Comparison of ENCODE assay signal across 18 mouse cellular contexts in the genomic region with DNA sequence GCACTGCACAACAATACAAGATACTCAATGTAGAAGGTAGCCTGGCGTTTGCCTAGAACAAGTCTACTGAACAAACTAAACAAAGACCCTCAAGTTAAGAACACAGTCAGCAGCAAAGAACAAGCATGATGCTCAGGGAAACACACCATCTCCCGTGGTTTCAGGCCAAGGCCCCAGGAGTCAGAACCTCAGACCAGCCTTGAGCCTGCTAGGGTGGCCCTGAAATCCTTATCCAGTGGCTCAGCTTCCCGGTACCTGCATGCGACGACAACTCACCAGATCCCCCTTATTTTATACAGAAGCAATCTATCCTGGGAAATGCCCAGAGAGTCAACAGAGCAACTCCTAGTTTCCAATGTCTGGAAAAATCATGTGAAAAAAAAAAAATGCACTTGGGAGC. TPM values are rescaled to one million over a fixed set of nuclear protein-coding genes. Genes with fewer than 3 reads are reported as not detected.
DNase-seq lines count a peak whose midpoint lies in the region; TF ChIP-seq lines count a peak whose summit lies in the region.
"Had no signal": no experiment of that assay in that cellular context is flagged by ENCODE, and none has a peak within 500 bp of the region (broad histone marks: within the 10 kb centered on the region; RNA-seq: fewer than 3 reads in every experiment).

No protein-coding gene starts in this region.

- peaks cover 73% of the 10 kb centered on the region for H3K4me1 ChIP-seq in heart, embryonic 10.5 days

- no peak overlapping the region for H3K27ac ChIP-seq in heart, embryonic 10.5 days
- peak overlapping the region; percentile 28; the same call in 1 of the 2 replicates for H3K27ac ChIP-seq in layer of hippocampus, adult 2 months
- H3K27ac ChIP-seq: embryonic facial prominence, embryonic 12.5 days; forebrain, embryonic 12.5 days; hindbrain, embryonic 15.5 days had no signal

- no peak for TF ChIP-seq CTCF in layer of hippocampus, adult 2 months (conservative IDR thresholded peaks at IDR 0.05)

- peak; percentile 74 for DNase-seq in adrenal gland, adult 2 months
- no peak for DNase-seq in adrenal gland, postnatal 4 days (ENCODE audit: low spot score in 2 of 2)
- DNase-seq in heart, adult 11 months = peak; percentile 86
- DNase-seq in heart, embryonic 10.5 days (ENCODE audit: low spot score) = no peak
- DNase-seq in layer of hippocampus, adult 2 months (ENCODE audit: low spot score in 2 of 2) = no peak
- DNase-seq in layer of hippocampus, adult 8-10 months (ENCODE audit: low spot score in 2 of 2) = no peak
- DNase-seq in T-cell, adult 2 months (ENCODE audit: low spot score) = no peak
- DNase-seq: cerebellum, adult 2 months; cerebellum, postnatal 14 days; embryo, embryonic 11 days; forebrain, postnatal 0 days; gastrocnemius, postnatal 25 days; heart, adult 18-20 months had no signal

- H3K27me3 ChIP-seq in heart, embryonic 10.5 days (ENCODE audit: insufficient read depth, poor library complexity, severe bottlenecking) = no peaks in the 10 kb centered on the region
- H3K27me3 ChIP-seq: embryonic facial prominence, embryonic 12.5 days; forebrain, embryonic 12.5 days; heart, embryonic 12.5 days; hindbrain, embryonic 15.5 days had no signal

- H3K9me3 ChIP-seq in heart, embryonic 10.5 days = no peaks in the 10 kb centered on the region
- H3K9me3 ChIP-seq: embryonic facial prominence, embryonic 12.5 days; forebrain, embryonic 12.5 days; heart, embryonic 12.5 days; hindbrain, embryonic 15.5 days had no signal

- H3K36me3 ChIP-seq in heart, embryonic 10.5 days = no peaks in the 10 kb centered on the region
- H3K36me3 ChIP-seq: embryonic facial prominence, embryonic 12.5 days; forebrain, embryonic 12.5 days; heart, embryonic 12.5 days; hindbrain, embryonic 15.5 days had no signal

- H3K4me3 ChIP-seq in heart, embryonic 10.5 days = no peak overlapping the region
- H3K4me3 ChIP-seq in layer of hippocampus, adult 2 months = no peak overlapping the region
- H3K4me3 ChIP-seq: embryonic facial prominence, embryonic 12.5 days; forebrain, embryonic 12.5 days; heart, embryonic 12.5 days; hindbrain, embryonic 15.5 days had no signal

- WGBS in heart, embryonic 10.5 days = 88% methylated on average over 5 of the region's 5 CpGs

RNA-seq across cellular contexts. Expression of a gene that starts 7.2 kb away (rescaled TPM):
- total RNA-seq in adrenal gland, adult 2 months (2021) = 10 to 100 TPM; 58.3 to 76.7 TPM
- polyA plus RNA-seq in adrenal gland, adult 2 months (2012; rRNA removed) = 8.4 and 20.0 TPM in 2 replicates
- total RNA-seq in adrenal gland, postnatal 4 days (2021) = 10 to 100 TPM; 69.4 to 79.6 TPM
- 25.1 and 28.9 TPM in 2 replicates for polyA plus RNA-seq in heart, embryonic 10.5 days (2016; fragmentation: Nextera tagmentation; extraction: Ambion mirVana)
- total RNA-seq in layer of hippocampus, adult 2 months (2021) = 10 to 100 TPM; 54.5 to 58.6 TPM
- 10 to 100 TPM; 51.9 to 69.8 (median 57.1) TPM for total RNA-seq in layer of hippocampus, adult 8-10 months (2022)
- total RNA-seq: MEL had no signal

Comparison
In these comparisons a context has a peak if more than half of its experiments do, and no peak if none do; other contexts are left out.
1. DNase-seq: peak in adrenal gland, adult 2 months (single experiment) and heart, adult 11 months (single experiment); none in adrenal gland, postnatal 4 days (0 of 2), heart, embryonic 10.5 days (single experiment), layer of hippocampus, adult 2 months (0 of 2), layer of hippocampus, adult 8-10 months (0 of 2) and T-cell, adult 2 months (single experiment).